Mouse (Mus musculus): ENCODE measurements around the gene Tln1. TPM values are rescaled to one million over a fixed set of nuclear protein-coding genes. Genes with fewer than 3 reads are reported as not detected.
A peak's percentile ranks its signal among the peaks of the same experiment; 100 is the strongest.

Tln1 gene
- total and polyA plus RNA-seq, 2 experiments from 2014 or later, result 77.2 to 141 TPM

DNA sequence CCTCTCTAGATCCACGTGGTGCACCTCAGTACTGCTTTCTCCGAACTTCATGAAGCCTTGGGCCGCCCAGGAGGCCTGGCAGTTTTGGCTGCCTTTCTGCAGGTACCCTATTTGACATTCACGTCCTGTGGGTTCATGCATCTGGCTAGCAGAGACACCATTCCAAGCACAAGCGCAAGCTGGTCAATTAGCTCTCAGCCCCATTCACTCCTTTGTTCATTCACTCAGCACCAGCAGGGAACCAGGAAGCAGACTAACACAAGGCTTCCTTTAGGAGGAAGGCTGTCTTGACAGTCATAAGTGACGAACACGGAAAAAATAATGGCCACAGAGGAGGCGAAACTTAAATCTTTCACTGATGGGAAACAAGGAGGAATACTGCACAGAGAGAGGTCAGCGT, 53.4 kb downstream of the Tln1 start:
- peak overlapping the region; percentile 49 for H3K4me3 ChIP-seq (ENCODE audit: low read depth, low read length)
- WGBS, result 41% methylated on average over 9 of the region's 9 CpGs
- peak; percentile 4 for DNase-seq (ENCODE audit: low spot score)
- peak overlapping the region; percentile 93 for H3K4me2 ChIP-seq (ENCODE audit: low read depth, low read length)
- no peak for TF ChIP-seq EP300 (IDR thresholded peaks at IDR 0.05; ENCODE audit: low read depth)
- no peak for TF ChIP-seq CTCF (IDR thresholded peaks at IDR 0.05; ENCODE audit: low read depth)
- no peak overlapping the region for H3K9ac ChIP-seq (replicated peaks; ENCODE audit: low read depth, low read length)
- H3K9me3 ChIP-seq (replicated peaks; ENCODE audit: control insufficient read depth, low read length), result no peaks in the 10 kb centered on the region
- ATAC-seq (ENCODE audit: insufficient read depth, low read depth), result no peak
- no peak overlapping the region for H3K27ac ChIP-seq (ENCODE audit: low read depth)
- H3K36me3 ChIP-seq (replicated peaks; ENCODE audit: control insufficient read depth, insufficient read depth, low read length), result no peaks in the 10 kb centered on the region
- H3K4me1 ChIP-seq (ENCODE audit: control insufficient read depth, insufficient read depth), result peaks cover 8% of the 10 kb centered on the region; the same call in 1 of the 2 replicates
- no peaks in the 10 kb centered on the region for H3K27me3 ChIP-seq (ENCODE audit: control insufficient read depth, insufficient read depth, low read length)

DNA sequence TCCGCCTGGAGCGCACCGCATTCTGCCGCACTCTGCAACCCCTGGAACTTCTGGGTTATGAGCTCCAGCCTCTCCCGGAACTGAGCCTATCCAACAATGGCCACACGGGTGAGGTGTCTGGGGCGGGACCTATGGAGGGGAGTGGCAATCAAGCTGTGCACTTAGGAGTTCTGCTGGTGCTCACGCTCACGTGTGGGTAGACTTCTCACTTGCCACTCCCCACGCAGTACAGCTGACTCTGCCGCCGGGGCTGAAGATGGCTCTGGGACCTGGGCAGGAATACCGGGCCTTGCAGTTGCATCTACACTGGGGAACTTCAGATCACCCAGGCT, 53.9 kb downstream of the Tln1 start:
- H3K4me1 ChIP-seq (ENCODE audit: control insufficient read depth, insufficient read depth), result peaks cover 8% of the 10 kb centered on the region; the same call in 1 of the 2 replicates
- H3K9ac ChIP-seq (replicated peaks; ENCODE audit: low read depth, low read length), result peak overlapping the region; percentile 56
- no peaks in the 10 kb centered on the region for H3K36me3 ChIP-seq (replicated peaks; ENCODE audit: control insufficient read depth, insufficient read depth, low read length)
- H3K4me3 ChIP-seq (ENCODE audit: low read depth, low read length), result peak overlapping the region; percentile 49
- no peaks in the 10 kb centered on the region for H3K9me3 ChIP-seq (replicated peaks; ENCODE audit: control insufficient read depth, low read length)
- H3K4me2 ChIP-seq (ENCODE audit: low read depth, low read length), result peak overlapping the region; percentile 93
- ATAC-seq (ENCODE audit: insufficient read depth, low read depth) (peak; percentile 85), DNase-seq (ENCODE audit: low spot score) (peak; percentile 57)
- WGBS, result 3% methylated on average over 13 of the region's 13 CpGs
- TF ChIP-seq CTCF (IDR thresholded peaks at IDR 0.05; ENCODE audit: low read depth), result 0 out of 2 replicates have a peak, but pooled peaks have one; percentile 11
- no peak for TF ChIP-seq EP300 (IDR thresholded peaks at IDR 0.05; ENCODE audit: low read depth)
- H3K27ac ChIP-seq (ENCODE audit: low read depth), result no peak overlapping the region
- no peaks in the 10 kb centered on the region for H3K27me3 ChIP-seq (ENCODE audit: control insufficient read depth, insufficient read depth, low read length)

DNA sequence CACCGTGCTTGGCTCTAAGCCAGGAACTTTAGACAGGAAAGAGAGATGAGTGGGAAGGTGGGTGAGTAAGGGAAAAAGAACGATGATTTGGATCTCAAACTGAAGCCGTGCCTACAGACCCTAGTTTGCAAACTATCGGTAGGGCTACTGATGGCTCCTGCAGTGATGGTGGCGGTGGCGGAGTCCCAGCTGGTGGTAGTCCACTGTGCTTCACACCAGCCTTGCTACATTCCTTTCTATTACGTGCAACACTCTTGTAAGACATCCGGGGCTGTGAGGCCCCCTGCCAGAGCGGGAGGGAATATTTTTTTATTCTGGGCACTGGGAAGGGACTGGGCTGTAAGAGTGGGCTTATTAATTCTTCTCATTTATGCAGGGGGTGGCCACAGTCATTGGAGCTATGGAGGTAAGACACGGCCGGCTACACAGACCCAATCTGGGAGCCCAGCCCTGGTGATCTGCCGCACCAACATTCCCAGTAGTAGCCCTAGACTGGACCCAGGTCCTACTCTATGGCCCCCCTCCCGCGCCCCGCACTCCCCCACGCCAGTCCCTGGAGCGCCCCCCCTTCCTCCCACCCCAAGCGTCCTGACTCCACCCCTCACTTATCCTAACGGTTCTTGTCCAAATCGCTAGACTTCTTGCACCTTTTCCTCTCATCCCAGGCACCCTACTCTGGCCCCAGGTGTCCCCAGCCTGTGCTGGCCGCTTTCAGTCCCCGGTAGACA, 54.4 kb downstream of the Tln1 start:
- Histone ChIP-seq H3K4me1 (ENCODE audit: control insufficient read depth, insufficient read depth) (peaks cover 8% of the 10 kb centered on the region; the same call in 1 of the 2 replicates), H3K27ac (ENCODE audit: low read depth) (no peak overlapping the region), H3K27me3 (ENCODE audit: control insufficient read depth, insufficient read depth, low read length) (no peaks in the 10 kb centered on the region), H3K4me3 (ENCODE audit: low read depth, low read length) (peak overlapping the region; percentile 49), H3K4me2 (ENCODE audit: low read depth, low read length) (peak overlapping the region; percentile 93), H3K9ac (replicated peaks; ENCODE audit: low read depth, low read length) (peak overlapping the region; percentile 56), H3K36me3 (replicated peaks; ENCODE audit: control insufficient read depth, insufficient read depth, low read length) (no peaks in the 10 kb centered on the region), H3K9me3 (replicated peaks; ENCODE audit: control insufficient read depth, low read length) (no peaks in the 10 kb centered on the region)
- ATAC-seq (ENCODE audit: insufficient read depth, low read depth), result peak; percentile 50
- WGBS, result 7% methylated on average over 21 of the region's 22 CpGs
- peak; percentile 39 for DNase-seq (ENCODE audit: low spot score)
- no peak for TF ChIP-seq CTCF (IDR thresholded peaks at IDR 0.05; ENCODE audit: low read depth)
- no peak for TF ChIP-seq EP300 (IDR thresholded peaks at IDR 0.05; ENCODE audit: low read depth)

DNA sequence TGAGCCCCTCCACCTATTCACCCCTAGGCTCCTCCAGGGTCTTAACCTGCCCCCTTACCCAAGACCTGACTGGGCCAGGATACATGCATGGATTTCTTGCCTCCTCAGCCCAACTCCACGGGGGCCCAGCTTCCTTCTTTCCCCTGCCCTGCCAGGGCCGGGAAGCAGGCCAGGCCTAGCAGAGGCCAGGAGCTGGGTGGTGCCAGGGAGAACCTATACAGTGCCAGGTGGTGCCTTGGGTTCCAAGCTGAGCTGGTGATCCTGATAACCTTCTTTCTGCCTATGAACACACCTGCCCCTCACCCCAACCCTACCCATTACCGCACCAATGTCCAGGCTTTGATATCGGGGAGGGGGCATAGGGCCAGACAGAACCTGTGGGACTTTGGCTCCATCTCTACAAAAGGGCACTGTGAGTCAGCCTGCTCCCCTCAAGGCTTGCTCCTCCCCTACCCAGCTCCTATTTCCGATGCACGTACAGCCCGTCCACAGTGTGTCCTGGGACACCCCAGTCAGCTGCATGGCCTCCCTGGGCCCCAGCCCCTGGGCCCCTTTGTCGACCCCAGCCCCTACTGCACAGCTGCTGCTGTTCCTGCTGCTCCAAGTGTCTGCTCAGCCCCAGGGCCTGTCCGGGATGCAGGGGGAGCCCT, 55.8 kb downstream of the Tln1 start, which contains the start of gene Car9:
Gene Car9 (plus strand): TSS at position 431 of the 650 bp plus-strand sequence.
- TF ChIP-seq EP300 (IDR thresholded peaks at IDR 0.05; ENCODE audit: low read depth), result no peak
- TF ChIP-seq CTCF (IDR thresholded peaks at IDR 0.05; ENCODE audit: low read depth), result no peak
- peak within 1 kb of the TSS; percentile 49 for H3K4me3 ChIP-seq (ENCODE audit: low read depth, low read length)
- peak within 1 kb of the TSS; percentile 93 for H3K4me2 ChIP-seq (ENCODE audit: low read depth, low read length)
- no peaks in the 10 kb centered on the region for H3K36me3 ChIP-seq (replicated peaks; ENCODE audit: control insufficient read depth, insufficient read depth, low read length)
- H3K9me3 ChIP-seq (replicated peaks; ENCODE audit: control insufficient read depth, low read length), result no peaks in the 10 kb centered on the region
- H3K9ac ChIP-seq (replicated peaks; ENCODE audit: low read depth, low read length), result no peak within 1 kb of the TSS
- ATAC-seq (ENCODE audit: insufficient read depth, low read depth), result no peak
- 71% methylated on average over 9 of the region's 9 CpGs for WGBS
- H3K27me3 ChIP-seq (ENCODE audit: control insufficient read depth, insufficient read depth, low read length), result no peaks in the 10 kb centered on the region
- peaks cover 8% of the 10 kb centered on the region; the same call in 1 of the 2 replicates for H3K4me1 ChIP-seq (ENCODE audit: control insufficient read depth, insufficient read depth)
- H3K27ac ChIP-seq (ENCODE audit: low read depth), result no peak within 1 kb of the TSS
- DNase-seq (ENCODE audit: low spot score), result peak; percentile 3

DNA sequence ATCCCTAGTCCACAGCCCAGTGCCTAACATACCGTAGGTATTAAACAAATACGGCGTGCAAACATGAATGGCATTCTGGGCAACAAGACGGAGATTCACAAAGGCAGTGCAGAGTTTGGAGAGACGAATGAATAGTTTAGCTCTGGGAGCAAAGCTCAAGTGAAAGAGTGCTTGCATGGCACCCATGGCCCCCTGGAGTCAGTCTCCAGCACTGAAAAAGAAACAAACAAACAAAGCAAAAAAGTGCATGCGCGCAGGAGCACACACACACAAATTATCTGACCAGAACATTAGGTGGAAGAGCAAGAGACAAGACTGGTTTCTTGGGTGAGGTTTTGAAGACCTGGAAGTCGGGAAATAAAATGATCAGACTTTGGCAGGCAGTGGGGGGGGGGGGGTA, 56.4 kb downstream of the Tln1 start:
- Histone ChIP-seq H3K9me3 (replicated peaks; ENCODE audit: control insufficient read depth, low read length) (no peaks in the 10 kb centered on the region), H3K9ac (replicated peaks; ENCODE audit: low read depth, low read length) (no peak overlapping the region), H3K27ac (ENCODE audit: low read depth) (no peak overlapping the region), H3K4me2 (ENCODE audit: low read depth, low read length) (no peak overlapping the region), H3K36me3 (replicated peaks; ENCODE audit: control insufficient read depth, insufficient read depth, low read length) (no peaks in the 10 kb centered on the region), H3K4me3 (ENCODE audit: low read depth, low read length) (no peak overlapping the region), H3K27me3 (ENCODE audit: control insufficient read depth, insufficient read depth, low read length) (no peaks in the 10 kb centered on the region), H3K4me1 (ENCODE audit: control insufficient read depth, insufficient read depth) (peaks cover 8% of the 10 kb centered on the region; the same call in 1 of the 2 replicates)
- DNase-seq (ENCODE audit: low spot score) (no peak), ATAC-seq (ENCODE audit: insufficient read depth, low read depth) (no peak)
- TF ChIP-seq EP300 (IDR thresholded peaks at IDR 0.05; ENCODE audit: low read depth) (no peak), CTCF (IDR thresholded peaks at IDR 0.05; ENCODE audit: low read depth) (no peak)
- 88% methylated on average over 8 of the region's 8 CpGs for WGBS

All from heart, postnatal 0 days (tissue).